Mouse (Mus musculus) bone marrow, adult 2 months (tissue): ENCODE data around the gene Rabggta. TPM values are rescaled to one million over a fixed set of nuclear protein-coding genes. Genes with fewer than 3 reads are reported as not detected.

Experiments
- H3K27ac ChIP-seq: fragments of 200-500 bp; 2 replicates; pipeline ENCODE4 v1.5.1; 2012; ENCODE audit warnings: low read depth, mild to moderate bottlenecking, control low read depth, inconsistent platforms, low read length; ENCODE audit not compliant: control insufficient read depth, poor library complexity, insufficient read depth
- H3K4me1 ChIP-seq: fragments of 200-500 bp; 2 replicates; pipeline ENCODE4 v1.6.1; 2011; ENCODE audit warnings: low read length; ENCODE audit not compliant: control insufficient read depth, insufficient read depth
- H3K4me3 ChIP-seq: fragments of 200-500 bp; replicated peaks from 2 replicates; pipeline ENCODE3; 2011; ENCODE audit warnings: mild to moderate bottlenecking, low read depth, low read length, control low read depth; ENCODE audit not compliant: control insufficient read depth
- CTCF ChIP-seq: fragments of 200-500 bp; IDR thresholded peaks from 2 replicates; pipeline ENCODE4 v1.5.1; 2011; ENCODE audit warnings: low read length, control low read depth; ENCODE audit not compliant: control insufficient read depth, insufficient read depth
- POLR2A ChIP-seq: fragments of 200-500 bp; IDR thresholded peaks from 2 replicates; pipeline ENCODE4 v1.6.1; 2011; ENCODE audit warnings: low read depth, mild to moderate bottlenecking, control low read depth, low read length, borderline replicate concordance; ENCODE audit not compliant: control insufficient read depth
- WGBS: fragments of 180-500 bp; shearing (Covaris S2); methylation state at CpG from one replicate; pipeline ENCODE4 v1.1.7; 2018; 5-methylcytosine and 5-hydroxymethylcytosine counted together
- polyA plus RNA-seq: library from polyadenylated mRNA; stranded (reverse); fragments of >200 nt; gene quantifications from 2 replicates; pipeline ENCODE4 v1.2.4, GENCODE M21; 2011; ENCODE audit warnings: low replicate concordance; ENCODE audit not compliant: missing spikeins, insufficient read depth, insufficient read length

Gene Rabggta
- polyA plus RNA-seq: 16.0 and 24.5 TPM in 2 replicates

DNA sequence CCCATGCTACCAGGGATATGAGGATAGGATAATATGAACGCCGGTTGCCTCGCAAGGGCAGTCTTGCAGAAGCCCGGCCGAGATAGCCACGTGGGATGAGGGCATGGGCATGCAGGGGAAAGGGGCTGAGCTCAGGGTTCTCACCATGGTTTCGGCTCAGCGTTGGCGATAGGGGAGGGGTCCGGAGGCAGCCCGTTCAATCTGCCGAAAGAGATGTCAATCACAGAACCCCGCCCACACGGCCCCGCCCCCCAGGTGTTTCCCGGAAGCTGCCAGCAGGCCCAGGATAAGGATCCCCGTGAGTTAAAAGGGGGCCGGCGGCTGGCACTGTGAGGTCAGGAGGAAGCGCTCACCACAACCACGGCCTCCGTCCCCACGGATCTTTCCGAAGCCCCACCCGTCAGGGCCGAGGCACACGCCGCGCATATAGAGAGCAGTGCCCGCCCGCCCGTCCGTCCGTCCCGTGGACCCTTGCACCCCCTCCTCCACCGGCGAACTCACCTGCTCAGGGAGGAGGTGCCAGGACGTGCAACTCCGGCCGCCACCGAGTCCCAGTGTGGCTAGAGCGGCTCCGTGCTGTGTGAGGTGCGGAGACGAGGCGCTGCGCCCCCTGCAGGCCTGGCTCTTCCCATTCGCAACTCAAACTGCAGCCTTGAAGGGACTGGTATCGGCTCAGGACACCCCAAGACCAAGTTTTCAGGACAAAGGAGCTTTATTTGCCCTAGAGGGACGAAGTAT, at the start of gene Rabggta:
Gene Rabggta, minus strand, starts transcription at position 564 of the 738 bp plus-strand sequence.
- Histone ChIP-seq H3K4me1 (peaks cover 8% of the 10 kb centered on the region), H3K4me3 (peak within 1 kb of the TSS; percentile 93), H3K27ac (peak within 1 kb of the TSS; percentile 83)
- TF ChIP-seq POLR2A: peak; percentile 73; the same call in 1 of the 2 replicates
- peak; percentile 97 for TF ChIP-seq CTCF
- WGBS: under 1% methylated on average over 50 of the region's 50 CpGs

DNA sequence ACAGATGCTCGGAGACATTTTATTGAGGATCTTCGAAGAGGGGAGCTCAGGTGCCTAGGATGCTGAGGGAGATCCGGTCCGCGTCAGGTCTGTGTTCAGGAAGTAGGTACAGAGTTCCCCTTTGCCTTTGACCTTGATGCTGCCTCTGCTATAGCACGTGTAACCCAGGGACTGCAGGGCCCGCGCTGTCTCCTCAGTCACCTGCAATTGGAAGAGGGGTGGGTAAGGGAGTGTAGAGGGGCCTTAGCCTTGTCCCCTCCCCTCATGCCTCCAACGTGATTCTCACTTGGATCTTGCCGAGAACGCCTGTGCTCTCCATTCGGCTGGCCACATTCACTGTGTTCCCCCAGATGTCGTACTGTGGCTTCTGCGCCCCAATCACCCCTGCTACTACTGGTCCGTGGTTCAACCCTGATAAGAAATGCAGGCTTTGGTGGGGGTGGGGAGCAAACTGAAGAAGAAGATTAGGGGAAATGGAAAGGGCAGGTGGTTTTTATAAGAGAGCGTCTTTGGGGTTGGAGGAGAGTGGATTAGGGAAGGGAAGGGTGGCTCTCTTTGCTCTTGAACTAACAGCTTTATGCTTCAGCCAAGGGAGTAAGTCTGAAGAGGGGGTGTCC, 47.1 kb upstream of the Rabggta start:
- H3K4me1 ChIP-seq: peaks cover 1% of the 10 kb centered on the region; the same call in 1 of the 2 replicates
- TF ChIP-seq CTCF (no peak), POLR2A (no peak)
- no peak overlapping the region for H3K4me3 ChIP-seq
- H3K27ac ChIP-seq: no peak overlapping the region
- WGBS: 58% methylated on average over 16 of the region's 16 CpGs

DNA sequence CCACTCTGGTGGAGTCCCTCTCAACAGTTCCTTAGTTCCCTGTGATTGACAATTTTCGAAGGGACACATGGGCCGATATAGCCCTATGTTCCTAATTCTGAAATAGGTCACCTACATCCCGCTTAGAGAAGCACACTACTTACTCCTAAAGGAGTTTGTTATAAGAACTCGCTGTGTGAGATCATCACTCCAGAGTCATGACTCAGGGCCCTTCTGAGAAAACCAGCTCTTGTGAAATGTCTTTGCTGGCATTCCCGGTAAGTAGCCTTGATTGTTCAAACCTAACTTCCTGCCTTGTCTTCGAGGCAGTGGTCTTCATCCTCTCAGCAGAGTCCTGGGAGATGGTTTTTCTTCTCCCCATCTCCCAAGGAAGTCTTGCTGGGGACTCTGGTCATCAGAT, 46.5 kb upstream of the Rabggta start:
- peaks cover 2% of the 10 kb centered on the region; the same call in 1 of the 2 replicates for H3K4me1 ChIP-seq
- WGBS: 58% methylated on average over 6 of the region's 6 CpGs
- H3K4me3 ChIP-seq: no peak overlapping the region
- TF ChIP-seq POLR2A (no peak), CTCF (no peak)
- H3K27ac ChIP-seq: no peak overlapping the region

DNA sequence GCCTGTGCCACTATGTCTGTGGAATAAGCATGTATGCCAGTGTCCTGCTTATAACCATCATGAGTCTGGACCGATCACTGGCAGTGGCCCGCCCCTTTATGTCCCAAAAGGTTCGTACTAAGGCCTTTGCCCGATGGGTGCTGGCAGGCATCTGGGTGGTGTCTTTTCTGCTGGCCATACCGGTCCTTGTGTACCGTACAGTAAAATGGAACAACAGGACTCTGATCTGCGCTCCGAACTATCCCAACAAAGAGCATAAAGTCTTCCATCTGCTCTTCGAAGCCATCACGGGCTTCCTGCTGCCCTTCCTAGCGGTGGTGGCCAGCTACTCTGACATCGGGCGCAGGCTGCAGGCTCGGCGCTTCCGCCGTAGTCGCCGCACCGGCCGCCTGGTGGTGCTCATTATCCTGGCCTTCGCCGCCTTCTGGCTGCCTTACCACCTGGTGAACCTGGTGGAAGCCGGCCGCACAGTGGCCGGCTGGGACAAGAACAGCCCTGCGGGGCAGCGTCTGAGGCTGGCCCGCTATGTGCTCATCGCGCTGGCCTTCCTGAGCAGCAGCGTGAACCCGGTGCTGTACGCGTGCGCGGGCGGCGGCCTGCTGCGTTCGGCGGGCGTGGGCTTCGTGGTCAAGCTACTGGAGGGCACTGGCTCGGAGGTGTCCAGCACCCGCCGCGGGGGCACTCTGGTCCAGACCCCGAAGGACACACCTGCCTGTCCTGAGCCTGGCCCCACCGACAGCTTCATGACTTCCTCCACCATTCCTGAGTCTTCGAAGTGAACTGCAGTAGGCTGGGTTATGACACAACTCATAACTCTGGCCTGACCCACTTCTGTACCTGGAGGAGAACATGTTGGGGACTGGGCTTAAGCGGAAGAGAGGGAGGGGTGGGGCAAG, 45.7 kb upstream of the Rabggta start:
- 8% methylated on average over 52 of the region's 52 CpGs for WGBS
- Histone ChIP-seq H3K27ac (peak overlapping the region; percentile 77), H3K4me1 (peaks cover 2% of the 10 kb centered on the region; the same call in 1 of the 2 replicates), H3K4me3 (peak overlapping the region; percentile 71)
- TF ChIP-seq CTCF (peak; percentile 41), POLR2A (no peak)

DNA sequence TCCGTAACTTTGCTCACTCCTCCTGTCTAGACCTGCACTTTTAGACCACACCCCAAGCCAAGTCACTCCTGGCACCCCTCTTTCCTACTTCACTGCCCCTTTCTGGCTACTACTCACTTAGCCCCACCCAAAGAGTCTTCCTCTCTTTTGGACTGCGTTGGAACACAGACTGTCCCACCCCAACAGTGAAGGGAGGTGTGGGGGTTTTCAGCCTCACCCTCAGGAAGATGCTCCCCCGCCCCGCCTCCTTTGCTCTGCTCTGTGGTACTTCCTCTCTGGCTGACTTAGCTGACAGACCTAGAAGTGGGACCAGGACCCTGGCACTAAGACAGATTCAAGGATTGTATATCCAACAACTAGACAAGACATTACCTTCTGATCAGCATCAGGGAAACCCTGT, 43.6 kb upstream of the Rabggta start, which contains the start of gene Ltb4r1:
Gene Ltb4r1, plus strand, starts transcription at position 267 of the 400 bp plus-strand sequence.
- peak within 1 kb of the TSS; percentile 71 for H3K4me3 ChIP-seq
- 8% methylated on average over 4 of the region's 4 CpGs for WGBS
- TF ChIP-seq POLR2A (no peak), CTCF (no peak)
- peak within 1 kb of the TSS; percentile 88 for H3K27ac ChIP-seq
- H3K4me1 ChIP-seq: peaks cover 2% of the 10 kb centered on the region; the same call in 1 of the 2 replicates

DNA sequence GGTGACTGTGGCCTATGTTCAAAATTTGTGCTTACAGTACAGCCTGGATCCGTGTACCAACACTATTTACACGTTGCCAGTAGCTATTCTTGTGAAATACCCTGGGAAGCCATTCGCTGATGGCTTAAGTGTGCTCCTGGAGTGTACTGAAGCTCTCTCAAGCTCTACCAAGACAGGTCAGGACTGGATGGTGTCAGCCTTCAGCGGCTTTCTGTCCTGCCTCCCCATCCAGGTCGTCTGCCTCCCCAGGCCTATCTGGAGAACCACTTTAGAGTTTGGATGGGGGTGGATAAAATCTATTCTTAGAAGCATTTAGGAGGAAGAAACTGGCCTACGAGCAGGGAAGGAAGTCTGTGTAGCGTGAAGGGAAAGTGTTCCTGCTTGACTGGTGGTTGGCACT, 41.1 kb upstream of the Rabggta start:
- WGBS: 11% methylated on average over 7 of the region's 7 CpGs
- Histone ChIP-seq H3K4me1 (peaks cover 2% of the 10 kb centered on the region; the same call in 1 of the 2 replicates), H3K27ac (peak overlapping the region; percentile 69)

DNA sequence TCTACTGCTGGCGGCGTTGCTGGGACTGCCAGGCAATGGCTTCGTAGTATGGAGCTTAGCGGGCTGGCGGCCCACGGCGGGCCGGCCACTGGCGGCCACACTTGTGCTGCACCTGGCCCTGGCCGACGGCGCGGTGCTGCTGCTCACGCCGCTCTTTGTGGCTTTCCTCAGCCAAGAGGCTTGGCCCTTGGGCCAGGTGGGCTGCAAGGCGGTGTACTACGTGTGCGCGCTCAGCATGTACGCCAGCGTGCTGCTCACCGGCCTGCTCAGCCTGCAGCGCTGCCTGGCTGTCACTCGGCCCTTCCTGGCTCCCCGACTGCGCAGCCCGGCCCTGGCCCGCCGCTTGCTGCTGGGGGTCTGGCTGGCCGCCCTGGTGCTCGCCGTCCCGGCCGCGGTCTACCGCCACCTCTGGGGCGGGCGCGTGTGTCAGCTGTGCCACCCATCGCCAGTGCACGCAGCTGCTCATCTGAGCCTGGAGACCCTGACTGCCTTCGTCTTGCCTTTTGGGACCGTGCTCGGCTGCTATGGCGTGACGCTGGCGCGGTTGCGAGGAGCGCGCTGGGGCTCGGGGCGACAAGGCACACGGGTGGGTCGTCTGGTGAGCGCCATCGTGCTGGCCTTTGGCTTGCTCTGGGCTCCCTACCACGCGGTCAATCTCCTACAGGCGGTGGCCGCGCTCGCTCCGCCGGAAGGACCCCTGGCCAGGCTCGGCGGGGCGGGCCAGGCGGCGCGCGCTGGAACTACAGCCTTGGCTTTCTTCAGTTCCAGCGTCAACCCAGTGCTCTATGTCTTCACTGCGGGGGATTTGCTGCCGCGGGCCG, 40.1 kb upstream of the Rabggta start:
- 5% methylated on average over 77 of the region's 77 CpGs for WGBS
- no peak; the same call in 1 of the 2 replicates for TF ChIP-seq CTCF
- peak; percentile 37; the same call in 1 of the 2 replicates for TF ChIP-seq POLR2A
- peak overlapping the region; percentile 50 for H3K4me3 ChIP-seq
- peak overlapping the region; percentile 69 for H3K27ac ChIP-seq
- H3K4me1 ChIP-seq: peaks cover 2% of the 10 kb centered on the region; the same call in 1 of the 2 replicates

More for the DNA sequence above, 41.1 kb upstream of the Rabggta start:
- H3K4me3 ChIP-seq: peak overlapping the region; percentile 21
- TF ChIP-seq CTCF: no peak
- TF ChIP-seq POLR2A: no peak
